Mouse (Mus musculus) adrenal gland, adult 18-20 months (tissue): ENCODE measurements around the gene Med14. TPM values are rescaled to one million over a fixed set of nuclear protein-coding genes. Genes with fewer than 3 reads are reported as not detected.

Experiments used
- DNase-seq, 2 experiments: peaks; one replicate each; pipeline ENCODE4 v3.0.0; 2021 to 2022; ENCODE audit warnings: low spot score in 2 of 2
- total RNA-seq, 2 experiments: library from RNA; stranded (reverse); gene quantifications; 1 replicate in 1 of 2; 2 replicates in 1 of 2; pipeline ENCODE4 v1.2.3; 2021

The Med14 gene
- total RNA-seq, 2 experiments from 2014 or later = 20.9 to 22.6 TPM

- DNase-seq = peak; percentile 59 to 65
Observed at GRCm38 (mm10) chrX:12677396-12677795, 84.5 kb downstream of the Med14 start.

DNA sequence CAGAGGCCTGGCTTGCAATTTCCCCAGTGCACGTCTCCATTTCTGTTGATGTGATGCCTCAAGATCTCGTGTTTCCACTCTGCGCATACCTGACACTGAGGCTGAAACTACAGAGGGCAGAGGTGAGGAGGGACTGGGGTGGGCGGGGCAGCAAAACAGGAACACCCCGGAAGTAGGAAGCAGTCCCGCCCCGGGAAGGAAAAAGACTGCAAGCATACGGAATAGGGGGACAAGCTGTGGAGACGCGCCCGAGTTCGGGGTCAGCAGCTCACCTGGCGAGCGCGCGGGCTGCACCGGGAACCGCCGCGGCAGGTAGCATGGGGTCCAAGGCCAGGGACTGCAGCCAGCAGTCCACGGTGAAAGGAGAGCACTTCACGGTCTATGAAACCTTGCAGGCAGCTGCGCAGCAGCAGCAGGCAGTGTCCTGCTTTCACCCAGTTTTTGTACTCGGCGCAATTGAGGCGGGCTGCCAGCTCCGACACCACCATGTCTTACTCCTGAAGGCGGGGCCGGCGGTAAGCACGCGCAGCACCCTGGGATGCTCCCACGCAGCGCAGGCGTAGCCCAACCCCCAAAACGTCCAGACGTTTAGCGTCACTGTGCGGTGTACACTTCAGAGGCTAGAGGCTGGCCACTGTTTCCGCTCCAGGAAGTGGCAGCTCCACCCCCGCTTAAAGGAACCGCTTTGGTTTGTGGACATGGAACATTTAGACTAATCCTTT lies 88.7 kb downstream of the Med14 start, which contains the start of gene 1810030O07Rik:
1810030O07Rik (minus strand) TSS at position 615 of the 722 bp plus-strand sequence.
- DNase-seq = peak; percentile 69 to 70

DNA sequence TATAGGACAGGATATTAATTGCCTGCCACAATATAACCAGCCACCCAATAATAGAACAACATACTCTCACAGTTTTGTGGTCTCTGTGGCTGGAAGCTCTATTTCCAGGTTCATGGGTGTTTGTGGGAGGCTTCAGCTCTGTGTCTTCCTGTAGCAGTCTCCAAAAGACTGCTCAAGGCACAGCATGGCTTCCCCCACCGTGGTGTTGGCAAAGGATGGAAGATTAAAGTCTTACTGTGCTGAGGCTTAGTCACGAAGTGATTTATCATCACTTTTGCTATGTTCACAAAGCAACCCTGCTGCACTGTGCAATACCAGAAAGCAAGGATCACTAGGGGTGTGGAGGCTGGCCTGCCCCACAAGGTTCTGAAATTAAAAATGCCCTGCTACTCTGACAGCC lies 108.0 kb downstream of the Med14 start:
- no peak for DNase-seq

- no peak for DNase-seq
Observed at GRCm38 (mm10) chrX:12651906-12652305, 110.0 kb downstream of the Med14 start.

GRCm38 (mm10) chrX:12645531-12646304 lies 116.2 kb downstream of the Med14 start:
- no peak for DNase-seq

DNA sequence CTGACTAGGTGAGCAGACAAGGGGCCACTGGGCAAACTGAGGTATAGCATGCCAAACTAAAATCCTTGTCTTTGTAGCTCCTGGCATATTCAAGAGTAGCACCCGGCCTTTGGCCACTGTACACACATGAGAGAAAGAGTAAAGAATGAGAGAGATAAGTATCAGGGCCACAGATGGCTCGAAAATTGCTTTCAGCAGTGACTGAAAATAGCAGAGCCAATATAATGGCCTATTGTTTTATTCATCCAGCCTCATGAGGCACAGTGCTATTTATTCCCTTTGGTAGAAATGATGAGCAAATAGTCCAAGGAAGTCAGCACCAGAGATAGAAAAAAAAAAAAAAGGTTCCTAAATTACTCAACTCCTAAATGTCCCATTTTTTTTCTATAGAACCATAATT lies 116.9 kb downstream of the Med14 start:
- DNase-seq = no peak

Other genes with a start within 250 kb of the Med14 start
- gene Atp6ap2, start 174.3 kb downstream of the Med14 start, total RNA-seq = 10 to 100 TPM; 54.5 to 67.5 TPM
- gene 1810030O07Rik, start 88.4 kb downstream of the Med14 start, total RNA-seq = 10 to 100 TPM; 21.5 to 23.6 TPM